Mouse (Mus musculus) T-cell, adult 66 days (primary cell): ENCODE results near the gene Tfec. TPM values are rescaled to one million over a fixed set of nuclear protein-coding genes. Genes with fewer than 3 reads are reported as not detected.

Experiments
- total RNA-seq, 2 experiments: library from RNA; stranded (reverse); gene quantifications; 3 replicates in 1 of 2; 4 replicates in 1 of 2; pipeline ENCODE4 v1.2.4; 2023

Tfec gene
- total RNA-seq = not detected

GRCm38 (mm10) chr6:16898251-16898862 lies at the start of gene Tfec:
Tfec (minus strand) TSS chr6:16898441.

Other genes with a start within 250 kb of the Tfec start
- 100 to 1,000 TPM; 197 to 204 TPM for gene Tes, start 166.7 kb upstream of the Tfec start, total RNA-seq